Mouse (Mus musculus) myocyte (in vitro differentiated cells): ENCODE results near the gene Gm9821.

ENCODE experiments used
- MYOD1 ChIP-seq, 3 experiments: IDR thresholded peaks; one replicate each; pipeline ENCODE4 v1.6.1; 2011; ENCODE audit warnings: control low read depth in 2 of 3, low read depth in 2 of 3, mild to moderate bottlenecking in 2 of 3, moderate library complexity in 1 of 3; ENCODE audit not compliant: insufficient read length in 2 of 3, control insufficient read depth in 1 of 3
- MYOG ChIP-seq, 3 experiments: IDR thresholded peaks; one replicate each; pipeline ENCODE4 v1.6.1; 2011; ENCODE audit warnings: control low read depth in 2 of 3, low read depth in 2 of 3, mild to moderate bottlenecking in 2 of 3; ENCODE audit not compliant: insufficient read length in 2 of 3, control insufficient read depth in 1 of 3, insufficient read depth in 1 of 3
- POLR2A ChIP-seq: IDR thresholded peaks from one replicate; pipeline ENCODE4 v1.6.1; 2011; ENCODE audit warnings: low read depth, mild to moderate bottlenecking, control low read depth, moderate library complexity; ENCODE audit not compliant: insufficient read length

DNA sequence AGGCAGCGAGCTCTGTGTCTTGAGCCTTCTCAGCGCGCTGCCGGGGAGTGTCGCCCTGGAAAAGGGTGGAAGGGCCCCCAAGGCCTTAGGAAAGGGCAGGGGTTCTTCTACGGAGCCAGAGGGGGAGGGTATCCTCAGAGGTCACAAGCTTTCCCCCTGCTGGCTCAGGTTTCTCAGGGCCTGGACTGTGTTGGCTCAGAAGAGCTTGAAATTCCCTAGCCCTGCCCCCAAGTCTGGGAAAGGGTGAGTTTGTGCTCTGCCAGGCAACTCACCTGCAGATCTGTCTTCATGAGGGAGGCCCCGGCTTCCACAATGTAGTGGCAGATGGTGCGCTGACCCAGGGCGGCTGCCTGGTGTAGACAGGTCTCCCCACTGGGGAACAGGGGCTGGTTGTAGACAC lies 12.0 kb upstream of the Gm9821 start:
- no peak for TF ChIP-seq MYOG (IDR thresholded peaks at IDR 0.05; ENCODE audit: control insufficient read depth in 1 of 3, insufficient read depth in 1 of 3, insufficient read length in 2 of 3, low read depth in 2 of 3)
- TF ChIP-seq MYOD1 (IDR thresholded peaks at IDR 0.05; ENCODE audit: control insufficient read depth in 1 of 3, insufficient read length in 2 of 3, low read depth in 2 of 3): no peak
- TF ChIP-seq POLR2A: no peak
